In genomic region chr7:114416021-114416845, GRCm38 (mm10) we compare ENCODE assay signal across 8 mouse cellular contexts. TPM values are rescaled to one million over a fixed set of nuclear protein-coding genes. Genes with fewer than 3 reads are reported as not detected.
A peak's percentile ranks its signal among the peaks of the same experiment; 100 is the strongest.
DNase-seq lines count a peak whose midpoint lies in the region; ATAC-seq and TF ChIP-seq lines count a peak whose summit lies in the region.

No protein-coding gene starts in this region.

- peak; percentile 82 for ATAC-seq in embryonic facial prominence, embryonic 13.5 days (ENCODE audit: insufficient number of reproducible peaks, insufficient read depth, low FRiP score, low TSS enrichment, low read depth)
- ATAC-seq in heart, embryonic 15.5 days (replicated peaks; ENCODE audit: insufficient number of reproducible peaks, insufficient read depth, low FRiP score, low read depth), result peak; percentile 41
- peak; percentile 22 for ATAC-seq in liver, embryonic 13.5 days (ENCODE audit: low read depth)
- peak; percentile 41 for ATAC-seq in stomach, postnatal 0 days (ENCODE audit: low FRiP score, low TSS enrichment)

- H3K79me2 ChIP-seq in C2C12 (ENCODE audit: control insufficient read depth, insufficient read depth), result no peaks in the 10 kb centered on the region

- peak overlapping the region; percentile 34 for H3K4me3 ChIP-seq in C2C12 (ENCODE audit: insufficient read depth, poor library complexity, severe bottlenecking)
- H3K4me3 ChIP-seq in embryonic facial prominence, embryonic 13.5 days, result peak overlapping the region; percentile 86
- H3K4me3 ChIP-seq in heart, embryonic 15.5 days, result peak overlapping the region; percentile 92
- peak overlapping the region; percentile 77 for H3K4me3 ChIP-seq in liver, embryonic 13.5 days (replicated peaks)
- peak overlapping the region; percentile 87 for H3K4me3 ChIP-seq in stomach, postnatal 0 days (ENCODE audit: low read depth, low read length)

- H3K4me2 ChIP-seq in embryonic facial prominence, embryonic 13.5 days, result peak overlapping the region; percentile 96
- H3K4me2 ChIP-seq in heart, embryonic 15.5 days, result peak overlapping the region; percentile 94
- peak overlapping the region; percentile 96 for H3K4me2 ChIP-seq in liver, embryonic 13.5 days
- H3K4me2 ChIP-seq in stomach, postnatal 0 days (replicated peaks; ENCODE audit: low read depth), result peak overlapping the region; percentile 99

- H3K36me3 ChIP-seq in C2C12 (ENCODE audit: control insufficient read depth, insufficient read depth), result no peaks in the 10 kb centered on the region
- H3K36me3 ChIP-seq in embryonic facial prominence, embryonic 13.5 days, result no peaks in the 10 kb centered on the region
- H3K36me3 ChIP-seq in heart, embryonic 15.5 days, result no peaks in the 10 kb centered on the region
- H3K36me3 ChIP-seq in liver, embryonic 13.5 days, result no peaks in the 10 kb centered on the region
- H3K36me3 ChIP-seq in stomach, postnatal 0 days (ENCODE audit: control insufficient read depth, insufficient read depth, low read length), result no peaks in the 10 kb centered on the region

- H3K27me3 ChIP-seq in C2C12 (ENCODE audit: control insufficient read depth, insufficient read depth, insufficient read length), result no peaks in the 10 kb centered on the region
- no peaks in the 10 kb centered on the region for H3K27me3 ChIP-seq in embryonic facial prominence, embryonic 13.5 days
- H3K27me3 ChIP-seq in heart, embryonic 15.5 days, result no peaks in the 10 kb centered on the region
- peaks cover 29% of the 10 kb centered on the region for H3K27me3 ChIP-seq in liver, embryonic 13.5 days
- no peaks in the 10 kb centered on the region for H3K27me3 ChIP-seq in stomach, postnatal 0 days (ENCODE audit: control insufficient read depth, insufficient read depth, low read length)

- H3ac ChIP-seq in C2C12 (ENCODE audit: control insufficient read depth, insufficient read length, low read depth), result peak overlapping the region; percentile 81

- H3K9me3 ChIP-seq in embryonic facial prominence, embryonic 13.5 days, result no peaks in the 10 kb centered on the region
- H3K9me3 ChIP-seq in heart, embryonic 15.5 days (replicated peaks), result no peaks in the 10 kb centered on the region
- H3K9me3 ChIP-seq in liver, embryonic 13.5 days (replicated peaks), result no peaks in the 10 kb centered on the region
- no peaks in the 10 kb centered on the region for H3K9me3 ChIP-seq in stomach, postnatal 0 days (ENCODE audit: control insufficient read depth, low read length)

- H3K9ac ChIP-seq in embryonic facial prominence, embryonic 13.5 days, result peak overlapping the region; percentile 89
- peak overlapping the region; percentile 91 for H3K9ac ChIP-seq in heart, embryonic 15.5 days
- H3K9ac ChIP-seq in liver, embryonic 13.5 days, result peak overlapping the region; percentile 81
- peak overlapping the region; percentile 80 for H3K9ac ChIP-seq in stomach, postnatal 0 days (ENCODE audit: low read length)

- H3K4me1 ChIP-seq in embryonic facial prominence, embryonic 13.5 days, result peaks cover 5% of the 10 kb centered on the region; the same call in 1 of the 2 replicates
- H3K4me1 ChIP-seq in heart, embryonic 15.5 days (replicated peaks), result peaks cover 11% of the 10 kb centered on the region; the same call in 1 of the 2 replicates
- peaks cover 23% of the 10 kb centered on the region for H3K4me1 ChIP-seq in liver, embryonic 13.5 days (replicated peaks)
- no peaks in the 10 kb centered on the region for H3K4me1 ChIP-seq in stomach, postnatal 0 days (replicated peaks; ENCODE audit: control insufficient read depth, insufficient read depth)

- TF ChIP-seq EP300 in stomach, postnatal 0 days (optimal IDR thresholded peaks at IDR 0.05), result no peak

- no peaks in the 10 kb centered on the region for H3K79me3 ChIP-seq in C2C12 (ENCODE audit: low read depth)

- under 1% methylated on average over 66 of the region's 66 CpGs for WGBS in embryonic facial prominence, embryonic 13.5 days
- under 1% methylated on average over 45 of the region's 66 CpGs for WGBS in heart, embryonic 15.5 days
- WGBS in liver, embryonic 13.5 days (ENCODE audit: insufficient replicate concordance), result under 1% methylated on average over 65 of the region's 66 CpGs
- WGBS in stomach, postnatal 0 days, result under 1% methylated on average over 64 of the region's 66 CpGs

- DNase-seq in adrenal gland, postnatal 36 days, result peak; percentile 14 to 26
- peak; percentile 14 for DNase-seq in kidney, postnatal 14 days
- no peak for DNase-seq in liver, embryonic 13.5 days
- DNase-seq in natural killer cell, adult 2 months (ENCODE audit: low spot score in 2 of 2), result peak; percentile 26 to 36
- peak; percentile 48 for DNase-seq in stomach, postnatal 0 days (ENCODE audit: low spot score)

- peak overlapping the region; percentile 80 for H3K27ac ChIP-seq in embryonic facial prominence, embryonic 13.5 days
- peak overlapping the region; percentile 87 for H3K27ac ChIP-seq in heart, embryonic 15.5 days
- peak overlapping the region; percentile 66; the same call in 1 of the 2 replicates for H3K27ac ChIP-seq in liver, embryonic 13.5 days
- H3K27ac ChIP-seq in stomach, postnatal 0 days (replicated peaks), result peak overlapping the region; percentile 87

- TF ChIP-seq CTCF in C2C12 (IDR thresholded peaks at IDR 0.05; ENCODE audit: control insufficient read depth, insufficient read depth, insufficient read length), result no peak
- no peak for TF ChIP-seq CTCF in stomach, postnatal 0 days (IDR thresholded peaks at IDR 0.05; ENCODE audit: low read depth)

TF ChIP-seq in C2C12, 6 proteins besides CTCF, POLR2A, EP300 and RAD21:
- TF ChIP-seq MAX (IDR thresholded peaks at IDR 0.05), result no peak
- TF ChIP-seq CEBPB (IDR thresholded peaks at IDR 0.05; ENCODE audit: low read depth), result no peak
- no peak for TF ChIP-seq MYOG (IDR thresholded peaks at IDR 0.05; ENCODE audit: control insufficient read depth, extremely low read depth, insufficient read length)
- TF ChIP-seq FOSL1 (IDR thresholded peaks at IDR 0.05; ENCODE audit: insufficient read depth, low read length, poor library complexity, severe bottlenecking), result no peak
- no peak for TF ChIP-seq USF1 (IDR thresholded peaks at IDR 0.05; ENCODE audit: low read depth)

RNA-seq across cellular contexts. Expression of gene Pde3b, which starts 1.2 kb away (rescaled TPM):
- 2.1 TPM for polyA plus RNA-seq in C2C12 (2012; fragmentation: generic; extraction: Trizol)
- total RNA-seq in adrenal gland, postnatal 36 days (2021), result 10 to 100 TPM; 40.6 to 45.9 TPM
- polyA plus RNA-seq in embryonic facial prominence, embryonic 13.5 days (2015; fragmentation: Nextera tagmentation; extraction: Ambion mirVana), result 4.8 and 5.2 TPM in 2 replicates
- polyA plus RNA-seq in heart, embryonic 15.5 days (2015; fragmentation: Nextera tagmentation; extraction: Ambion mirVana), result 3.6 and 4.6 TPM in 2 replicates
- polyA plus RNA-seq in liver, embryonic 13.5 days (2015; fragmentation: Nextera tagmentation; extraction: Ambion mirVana), result 1.9 TPM in 2 replicates
- polyA plus RNA-seq in stomach, postnatal 0 days (2015; fragmentation: Nextera tagmentation; extraction: Ambion mirVana), result 2.3 and 2.4 TPM in 2 replicates

Comparison
In these comparisons a context has a peak if more than half of its experiments do, and no peak if none do; other contexts are left out.
1. H3K4me3 ChIP-seq: peak in every context shown above with its lines; median percentile 92 in heart, embryonic 15.5 days; 87 in stomach, postnatal 0 days; 86 in embryonic facial prominence, embryonic 13.5 days; 77 in liver, embryonic 13.5 days; 34 in C2C12.
2. ATAC-seq: peak in every context shown above with its lines; median percentile 82 in embryonic facial prominence, embryonic 13.5 days; 41 in heart, embryonic 15.5 days; 41 in stomach, postnatal 0 days; 22 in liver, embryonic 13.5 days.